Mouse (Mus musculus): ENCODE data around the gene Slc24a4. TPM values are rescaled to one million over a fixed set of nuclear protein-coding genes. Genes with fewer than 3 reads are reported as not detected.

The Slc24a4 gene
- polyA plus RNA-seq, 1 experiment from 2014 or later = 0.04 TPM

- WGBS = 69% methylated on average over 3 of the region's 3 CpGs
- H3K4me2 ChIP-seq = no peak overlapping the region
- H3K27me3 ChIP-seq (replicated peaks; ENCODE audit: control insufficient read depth, insufficient read depth, low read length) = no peaks in the 10 kb centered on the region
- H3K36me3 ChIP-seq (ENCODE audit: control insufficient read depth, insufficient read depth, low read length) = no peaks in the 10 kb centered on the region
- no peak overlapping the region for H3K4me3 ChIP-seq (ENCODE audit: low read depth, low read length)
- H3K27ac ChIP-seq (ENCODE audit: low read depth, low read length) = no peak overlapping the region
- H3K9ac ChIP-seq (ENCODE audit: low read depth, low read length) = no peak overlapping the region
- no peaks in the 10 kb centered on the region for H3K4me1 ChIP-seq (replicated peaks; ENCODE audit: control insufficient read depth, insufficient read depth, low read length)
- ATAC-seq (replicated peaks; ENCODE audit: low FRiP score) = no peak
- DNase-seq (ENCODE audit: low spot score) = no peak
- no peaks in the 10 kb centered on the region for H3K9me3 ChIP-seq (ENCODE audit: control insufficient read depth, low read length)
These were observed 15.1 kb upstream of the Slc24a4 start for GRCm38 (mm10) chr12:102113391-102113790.

DNA sequence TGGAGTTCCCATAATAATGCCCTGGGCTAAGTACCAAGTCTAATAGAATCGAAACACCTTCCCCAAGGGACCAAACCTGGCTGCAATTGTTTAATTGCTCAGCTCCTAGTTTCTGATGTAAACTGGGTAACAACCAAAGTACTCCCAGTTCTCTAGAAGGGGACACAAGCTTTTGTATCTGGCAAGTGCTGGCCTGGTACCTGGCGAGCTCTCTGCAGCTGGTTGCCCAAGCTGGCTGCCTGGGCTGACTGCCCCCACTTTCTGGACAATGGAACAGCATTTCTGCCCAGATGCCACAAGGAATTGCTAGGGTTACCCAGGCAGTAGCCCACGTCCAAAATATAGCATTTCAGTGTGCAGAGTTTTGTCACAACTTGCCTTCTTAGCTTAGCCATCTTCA, 12.0 kb upstream of the Slc24a4 start:
- ATAC-seq (replicated peaks; ENCODE audit: low FRiP score) = no peak
- no peak overlapping the region for H3K4me2 ChIP-seq

GRCm38 (mm10) chr12:102118014-102118413, 10.5 kb upstream of the Slc24a4 start:
- Histone ChIP-seq H3K36me3 (ENCODE audit: control insufficient read depth, insufficient read depth, low read length) (no peaks in the 10 kb centered on the region), H3K9ac (ENCODE audit: low read depth, low read length) (no peak overlapping the region), H3K9me3 (ENCODE audit: control insufficient read depth, low read length) (no peaks in the 10 kb centered on the region), H3K4me1 (replicated peaks; ENCODE audit: control insufficient read depth, insufficient read depth, low read length) (no peaks in the 10 kb centered on the region), H3K27me3 (replicated peaks; ENCODE audit: control insufficient read depth, insufficient read depth, low read length) (no peaks in the 10 kb centered on the region), H3K4me2 (no peak overlapping the region), H3K4me3 (ENCODE audit: low read depth, low read length) (no peak overlapping the region), H3K27ac (ENCODE audit: low read depth, low read length) (no peak overlapping the region)
- ATAC-seq (replicated peaks; ENCODE audit: low FRiP score) = peak; percentile 26; the same call in 1 of the 2 replicates
- 27% methylated on average over 7 of the region's 7 CpGs for WGBS
- DNase-seq (ENCODE audit: low spot score) = no peak

More for the DNA sequence above, 12.0 kb upstream of the Slc24a4 start:
- DNase-seq (ENCODE audit: low spot score) = no peak
- Histone ChIP-seq H3K9me3 (ENCODE audit: control insufficient read depth, low read length) (no peaks in the 10 kb centered on the region), H3K27ac (ENCODE audit: low read depth, low read length) (no peak overlapping the region), H3K27me3 (replicated peaks; ENCODE audit: control insufficient read depth, insufficient read depth, low read length) (no peaks in the 10 kb centered on the region), H3K4me1 (replicated peaks; ENCODE audit: control insufficient read depth, insufficient read depth, low read length) (no peaks in the 10 kb centered on the region), H3K36me3 (ENCODE audit: control insufficient read depth, insufficient read depth, low read length) (no peaks in the 10 kb centered on the region), H3K4me3 (ENCODE audit: low read depth, low read length) (no peak overlapping the region), H3K9ac (ENCODE audit: low read depth, low read length) (no peak overlapping the region)
- WGBS = 68% methylated on average over 3 of the region's 3 CpGs

GRCm38 (mm10) chr12:102127601-102128000, 932 bp upstream of the Slc24a4 start:
- H3K27me3 ChIP-seq (replicated peaks; ENCODE audit: control insufficient read depth, insufficient read depth, low read length) = peaks cover 57% of the 10 kb centered on the region
- H3K36me3 ChIP-seq (ENCODE audit: control insufficient read depth, insufficient read depth, low read length) = no peaks in the 10 kb centered on the region
- WGBS = 10% methylated on average over 7 of the region's 7 CpGs
- DNase-seq (ENCODE audit: low spot score) = no peak
- H3K4me2 ChIP-seq = no peak overlapping the region; the same call in 1 of the 2 replicates
- no peaks in the 10 kb centered on the region for H3K9me3 ChIP-seq (ENCODE audit: control insufficient read depth, low read length)
- no peak overlapping the region for H3K9ac ChIP-seq (ENCODE audit: low read depth, low read length)
- no peak overlapping the region for H3K27ac ChIP-seq (ENCODE audit: low read depth, low read length)
- peak overlapping the region; percentile 45; the same call in 1 of the 2 replicates for H3K4me3 ChIP-seq (ENCODE audit: low read depth, low read length)
- ATAC-seq (replicated peaks; ENCODE audit: low FRiP score) = no peak
- H3K4me1 ChIP-seq (replicated peaks; ENCODE audit: control insufficient read depth, insufficient read depth, low read length) = no peaks in the 10 kb centered on the region

DNA sequence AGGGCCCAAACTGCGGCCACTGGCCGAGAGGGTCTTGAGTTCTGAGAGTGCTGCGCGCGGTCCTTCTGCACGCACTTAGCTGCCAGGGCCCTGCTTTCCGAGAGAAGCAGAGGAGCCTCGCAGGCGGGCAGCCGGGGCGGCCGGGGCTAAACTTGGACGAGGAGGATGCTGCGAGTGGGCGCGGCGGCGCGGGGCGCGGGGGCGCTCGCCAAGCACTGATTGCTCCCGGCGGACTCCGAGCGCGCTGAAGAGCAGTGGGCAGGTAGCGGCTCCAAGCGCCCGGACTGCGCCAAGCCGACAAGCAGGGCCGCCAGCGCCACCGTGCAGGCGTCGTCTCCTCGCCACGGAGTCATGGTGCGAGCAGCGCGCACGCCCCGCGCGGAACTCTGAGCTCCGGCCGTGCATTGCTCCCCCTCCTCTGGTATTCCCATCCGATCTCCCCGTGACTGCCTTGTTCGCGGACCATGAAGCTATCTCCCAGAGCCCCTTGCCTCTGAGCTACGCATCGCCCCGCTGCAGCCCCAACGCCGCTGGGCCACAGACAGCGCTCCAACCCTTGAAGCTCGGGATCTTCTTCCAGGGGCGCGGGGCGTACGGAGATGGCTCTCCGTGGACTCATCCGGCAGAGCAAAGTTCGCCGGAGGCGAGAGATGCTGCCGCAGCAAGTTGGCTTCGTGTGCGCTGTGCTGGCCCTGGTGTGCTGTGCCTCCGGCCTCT, 416 bp downstream of the Slc24a4 start:
- ATAC-seq (replicated peaks; ENCODE audit: low FRiP score) (0 out of 2 replicates have a peak, but pooled peaks have one; percentile 39), DNase-seq (ENCODE audit: low spot score) (peak; percentile 41)
- H3K4me1 ChIP-seq (replicated peaks; ENCODE audit: control insufficient read depth, insufficient read depth, low read length) = no peaks in the 10 kb centered on the region
- H3K4me3 ChIP-seq (ENCODE audit: low read depth, low read length) = peak overlapping the region; percentile 45
- 2% methylated on average over 72 of the region's 73 CpGs for WGBS
- H3K27ac ChIP-seq (ENCODE audit: low read depth, low read length) = no peak overlapping the region
- H3K27me3 ChIP-seq (replicated peaks; ENCODE audit: control insufficient read depth, insufficient read depth, low read length) = peaks cover 64% of the 10 kb centered on the region
- no peak overlapping the region for H3K9ac ChIP-seq (ENCODE audit: low read depth, low read length)
- no peaks in the 10 kb centered on the region for H3K9me3 ChIP-seq (ENCODE audit: control insufficient read depth, low read length)
- H3K4me2 ChIP-seq = peak overlapping the region; percentile 77
- no peaks in the 10 kb centered on the region for H3K36me3 ChIP-seq (ENCODE audit: control insufficient read depth, insufficient read depth, low read length)

GRCm38 (mm10) chr12:102129508-102130030, 1.0 kb downstream of the Slc24a4 start:
- ATAC-seq (replicated peaks; ENCODE audit: low FRiP score) (0 out of 2 replicates have a peak, but pooled peaks have one; percentile 20), DNase-seq (ENCODE audit: low spot score) (no peak)
- no peaks in the 10 kb centered on the region for H3K4me1 ChIP-seq (replicated peaks; ENCODE audit: control insufficient read depth, insufficient read depth, low read length)
- H3K36me3 ChIP-seq (ENCODE audit: control insufficient read depth, insufficient read depth, low read length) = no peaks in the 10 kb centered on the region
- no peak overlapping the region for H3K27ac ChIP-seq (ENCODE audit: low read depth, low read length)
- peak overlapping the region; percentile 45 for H3K4me3 ChIP-seq (ENCODE audit: low read depth, low read length)
- H3K9ac ChIP-seq (ENCODE audit: low read depth, low read length) = no peak overlapping the region
- WGBS = 4% methylated on average over 14 of the region's 14 CpGs
- no peaks in the 10 kb centered on the region for H3K9me3 ChIP-seq (ENCODE audit: control insufficient read depth, low read length)
- H3K4me2 ChIP-seq = peak overlapping the region; percentile 77
- peaks cover 64% of the 10 kb centered on the region for H3K27me3 ChIP-seq (replicated peaks; ENCODE audit: control insufficient read depth, insufficient read depth, low read length)

DNA sequence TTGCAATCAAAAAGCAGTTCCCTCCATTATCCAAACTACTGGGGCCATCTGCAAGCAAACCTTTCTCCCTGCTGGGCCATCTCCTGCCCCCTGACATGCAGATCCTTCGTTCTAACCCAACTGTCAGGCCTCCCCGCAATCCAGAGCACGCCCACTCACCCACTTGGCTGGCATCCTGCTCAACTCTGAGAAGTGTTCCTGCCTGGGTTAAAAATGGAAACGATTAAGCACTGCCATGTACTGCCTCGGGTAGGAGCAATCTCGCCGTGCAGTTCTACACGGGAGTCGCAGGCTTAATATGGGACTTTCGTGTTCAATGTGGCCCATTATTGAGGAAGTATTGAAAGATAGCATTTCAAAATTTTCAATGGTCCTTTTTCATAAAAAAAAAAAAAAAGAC, 11.2 kb downstream of the Slc24a4 start:
- ATAC-seq (replicated peaks; ENCODE audit: low FRiP score) = no peak
- Histone ChIP-seq H3K4me1 (replicated peaks; ENCODE audit: control insufficient read depth, insufficient read depth, low read length) (no peaks in the 10 kb centered on the region), H3K4me2 (no peak overlapping the region), H3K27ac (ENCODE audit: low read depth, low read length) (no peak overlapping the region), H3K4me3 (ENCODE audit: low read depth, low read length) (no peak overlapping the region), H3K9ac (ENCODE audit: low read depth, low read length) (no peak overlapping the region), H3K9me3 (ENCODE audit: control insufficient read depth, low read length) (no peaks in the 10 kb centered on the region), H3K27me3 (replicated peaks; ENCODE audit: control insufficient read depth, insufficient read depth, low read length) (no peaks in the 10 kb centered on the region), H3K36me3 (ENCODE audit: control insufficient read depth, insufficient read depth, low read length) (no peaks in the 10 kb centered on the region)
- WGBS = 83% methylated on average over 10 of the region's 10 CpGs
- DNase-seq (ENCODE audit: low spot score) = no peak

GRCm38 (mm10) chr12:102141330-102141729, 12.8 kb downstream of the Slc24a4 start:
- H3K27me3 ChIP-seq (replicated peaks; ENCODE audit: control insufficient read depth, insufficient read depth, low read length) = no peaks in the 10 kb centered on the region
- no peaks in the 10 kb centered on the region for H3K36me3 ChIP-seq (ENCODE audit: control insufficient read depth, insufficient read depth, low read length)
- DNase-seq (ENCODE audit: low spot score) (no peak), ATAC-seq (replicated peaks; ENCODE audit: low FRiP score) (no peak)
- no peaks in the 10 kb centered on the region for H3K9me3 ChIP-seq (ENCODE audit: control insufficient read depth, low read length)
- no peak overlapping the region for H3K9ac ChIP-seq (ENCODE audit: low read depth, low read length)
- WGBS = 65% methylated on average over 5 of the region's 5 CpGs
- no peak overlapping the region for H3K4me3 ChIP-seq (ENCODE audit: low read depth, low read length)
- H3K4me2 ChIP-seq = no peak overlapping the region
- H3K4me1 ChIP-seq (replicated peaks; ENCODE audit: control insufficient read depth, insufficient read depth, low read length) = no peaks in the 10 kb centered on the region
- no peak overlapping the region for H3K27ac ChIP-seq (ENCODE audit: low read depth, low read length)

DNA sequence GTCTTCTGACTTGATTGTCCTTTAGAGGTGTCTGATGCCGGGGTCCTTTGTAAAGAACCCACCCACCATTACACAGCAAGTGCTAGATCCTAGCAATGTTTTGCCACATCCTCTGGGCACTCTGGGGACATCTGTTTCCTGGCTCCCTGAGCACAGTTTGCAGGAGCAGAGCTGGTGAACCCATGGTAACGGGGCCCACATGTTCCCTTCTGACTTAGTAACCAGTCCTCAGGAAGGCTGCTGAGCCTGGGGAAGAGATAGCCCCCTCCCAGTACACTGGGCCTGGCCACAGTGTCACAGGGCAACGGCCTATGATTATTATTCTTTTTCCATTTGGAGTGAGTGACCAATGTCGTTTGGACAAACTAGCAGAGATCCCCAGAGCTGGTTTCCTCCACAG, 19.1 kb downstream of the Slc24a4 start:
- no peak for DNase-seq (ENCODE audit: low spot score)
- Histone ChIP-seq H3K9me3 (ENCODE audit: control insufficient read depth, low read length) (no peaks in the 10 kb centered on the region), H3K9ac (ENCODE audit: low read depth, low read length) (no peak overlapping the region), H3K27me3 (replicated peaks; ENCODE audit: control insufficient read depth, insufficient read depth, low read length) (no peaks in the 10 kb centered on the region), H3K4me3 (ENCODE audit: low read depth, low read length) (no peak overlapping the region), H3K27ac (ENCODE audit: low read depth, low read length) (no peak overlapping the region), H3K4me2 (no peak overlapping the region), H3K36me3 (ENCODE audit: control insufficient read depth, insufficient read depth, low read length) (no peaks in the 10 kb centered on the region), H3K4me1 (replicated peaks; ENCODE audit: control insufficient read depth, insufficient read depth, low read length) (no peaks in the 10 kb centered on the region)
- ATAC-seq (replicated peaks; ENCODE audit: low FRiP score) = no peak
- WGBS = 43% methylated on average over 4 of the region's 4 CpGs
